Mouse (Mus musculus) lung, adult 10 weeks (tissue): ENCODE results near the gene Fbxo22. TPM values are rescaled to one million over a fixed set of nuclear protein-coding genes. Genes with fewer than 3 reads are reported as not detected.

Experiments used
- polyA plus RNA-seq: library from polyadenylated mRNA; stranded (reverse); fragments of 350-450 nt; fragmentation: Illumina TruSeq; extraction: RNeasy Lipid Tissue Mini Kit (QIAGEN cat#74804); gene quantifications from one replicate; pipeline ENCODE4 v1.2.3, GENCODE M21; 2014; ENCODE audit warnings: low read depth, low replicate concordance; ENCODE audit not compliant: insufficient read depth

Gene Fbxo22
- polyA plus RNA-seq, result 21.6 TPM

GRCm38 (mm10) chr9:55208790-55209481 lies at the start of gene Fbxo22:
TSS of gene Fbxo22 (plus strand) at chr9:55208925.

Other genes with a start within 250 kb of the Fbxo22 start
- not detected for gene Chrna5, start 228.0 kb upstream of the Fbxo22 start, polyA plus RNA-seq
- 0.04 TPM for gene Chrna3, start 182.4 kb upstream of the Fbxo22 start, polyA plus RNA-seq
- 0.08 TPM for gene Chrnb4, start 160.1 kb upstream of the Fbxo22 start, polyA plus RNA-seq
- 17.2 TPM for gene Ube2q2, start 60.1 kb upstream of the Fbxo22 start, polyA plus RNA-seq
- 2.0 TPM for gene Nrg4, start 117.9 kb downstream of the Fbxo22 start, polyA plus RNA-seq
- gene Tmem266, start 118.0 kb downstream of the Fbxo22 start, polyA plus RNA-seq, result not detected